Mouse (Mus musculus): ENCODE data around the gene Mapk8ip2.

Mapk8ip2 gene

GRCm38 (mm10) chr15:89480584-89480983, 26.9 kb downstream of the Mapk8ip2 start:
- DNase-seq (ENCODE audit: low spot score in 2 of 2): no peak

- no peak for DNase-seq (ENCODE audit: low spot score in 2 of 2)
Observed at GRCm38 (mm10) chr15:89488182-89488581, 34.5 kb downstream of the Mapk8ip2 start.

- DNase-seq (ENCODE audit: low spot score in 2 of 2): no peak
Observed at GRCm38 (mm10) chr15:89488611-89489117, 35.0 kb downstream of the Mapk8ip2 start.

DNA sequence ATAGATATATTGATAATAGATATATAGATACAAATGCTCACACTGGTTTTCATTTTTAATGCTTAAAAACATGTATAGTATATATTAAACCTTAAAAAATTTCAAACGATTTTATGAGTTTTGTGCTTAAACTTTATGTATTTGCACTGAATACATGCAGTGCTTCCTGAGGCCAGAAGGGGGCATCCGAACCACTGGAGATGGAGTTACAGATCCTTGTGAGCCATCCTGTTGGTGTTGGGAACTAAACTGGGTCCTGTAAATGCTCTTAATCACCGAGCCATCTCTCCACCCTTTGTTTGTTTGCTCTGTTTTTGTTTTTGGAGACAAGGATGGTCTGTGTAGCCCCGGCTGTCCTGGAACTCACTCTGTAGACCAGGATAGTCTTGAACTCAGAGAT, 41.3 kb downstream of the Mapk8ip2 start:
- peak in 1 of 2 experiments; percentile 41 for DNase-seq (ENCODE audit: low spot score in 2 of 2)

DNA sequence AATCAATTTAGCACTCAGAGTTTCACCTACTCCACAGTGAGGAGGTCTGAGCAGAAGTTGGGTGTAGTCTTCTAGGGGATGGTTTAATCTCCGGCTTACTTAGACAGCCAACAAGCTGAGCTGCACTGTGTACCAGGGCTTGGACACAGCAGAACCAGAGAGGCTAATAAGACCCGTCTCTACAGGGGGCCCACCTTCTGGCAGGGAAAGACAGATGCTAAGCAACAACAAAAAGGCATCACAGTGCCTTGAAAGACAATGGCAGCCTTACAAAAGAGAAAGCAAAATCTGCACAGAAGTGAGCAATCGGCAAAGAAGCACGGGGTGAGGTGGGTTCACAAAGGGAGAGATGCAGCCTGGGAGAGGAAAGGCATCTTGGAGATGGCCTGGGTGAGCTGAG, 42.4 kb downstream of the Mapk8ip2 start:
- DNase-seq (ENCODE audit: low spot score in 2 of 2): no peak

GRCm38 (mm10) chr15:89496841-89497240, 43.1 kb downstream of the Mapk8ip2 start:
- no peak for DNase-seq (ENCODE audit: low spot score in 2 of 2)

DNA sequence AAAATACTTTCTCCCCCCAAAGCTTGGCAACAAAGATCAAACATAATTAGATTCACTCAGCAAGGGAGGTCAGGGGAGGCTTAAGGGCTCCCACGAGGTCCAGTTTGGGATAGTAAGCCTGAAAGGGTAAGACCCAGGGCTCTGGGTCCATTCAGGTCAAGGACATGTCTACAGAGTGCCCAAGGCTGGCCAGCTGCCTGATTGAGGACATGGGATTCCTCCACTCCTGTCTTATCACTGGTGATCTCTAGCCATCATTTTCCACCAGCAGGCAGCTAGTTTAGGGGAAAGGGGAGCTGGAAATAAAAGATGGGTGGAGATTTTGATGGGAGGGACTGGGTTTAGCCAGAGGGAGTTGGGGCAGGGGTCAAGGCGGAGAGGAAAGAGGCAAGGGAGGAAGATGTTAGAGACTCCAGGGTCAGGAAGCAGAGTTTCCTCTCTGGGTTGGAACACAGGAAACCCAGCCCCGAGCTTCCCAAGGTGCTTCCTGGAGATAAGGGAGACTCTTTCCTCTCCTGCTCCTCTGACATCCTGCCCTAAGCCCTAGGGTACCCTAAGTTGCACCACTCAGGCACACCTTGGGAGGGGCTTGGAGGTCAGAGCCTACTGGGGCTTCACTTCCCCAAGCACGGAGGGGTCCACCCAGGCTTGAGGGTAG, 43.8 kb downstream of the Mapk8ip2 start:
- DNase-seq (ENCODE audit: low spot score in 2 of 2): no peak

DNA sequence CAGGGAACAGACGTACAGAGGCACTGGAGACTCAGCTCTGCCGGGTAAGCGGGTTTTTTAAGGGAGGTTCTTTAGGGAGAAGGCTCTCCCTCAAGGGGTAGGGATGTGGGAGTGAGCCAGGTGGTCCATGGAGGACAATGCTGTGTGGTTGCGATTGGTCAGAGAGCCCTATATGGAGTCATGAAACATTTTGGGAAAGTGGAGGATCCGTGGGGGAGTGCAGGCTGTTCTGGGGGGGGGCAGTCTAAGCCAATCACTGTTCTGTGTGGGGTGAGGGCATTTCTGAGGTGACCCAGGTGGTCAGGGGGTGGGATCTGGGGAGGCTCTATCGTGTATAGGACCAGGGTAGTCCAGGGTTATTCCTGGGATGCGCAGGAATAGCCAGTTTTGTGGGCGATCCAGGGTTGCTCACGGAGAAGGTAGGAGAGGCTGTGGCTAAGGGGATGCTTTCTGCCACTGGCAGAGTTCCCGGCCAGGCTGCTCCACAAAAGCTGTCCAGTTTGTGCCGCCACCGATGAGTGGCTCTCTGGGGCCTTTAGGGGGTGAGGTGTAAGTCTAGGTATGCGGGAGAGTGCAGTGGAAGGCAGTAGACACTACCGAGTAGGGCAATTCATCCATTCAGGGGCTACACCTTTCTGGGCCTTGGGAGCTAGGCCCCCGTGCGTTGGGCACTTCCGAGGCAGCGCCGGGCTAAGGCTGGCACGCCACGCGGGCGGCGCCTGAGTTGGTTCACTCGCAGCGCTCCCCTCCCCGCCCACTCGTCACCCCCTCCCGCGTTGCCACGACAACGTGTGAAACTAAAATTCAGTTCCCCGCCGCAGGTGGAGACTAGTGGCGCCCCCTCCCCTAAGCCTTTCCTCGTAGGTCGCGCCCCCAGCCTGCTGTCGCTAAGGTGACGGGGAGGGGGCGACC, 44.6 kb downstream of the Mapk8ip2 start:
- DNase-seq (ENCODE audit: low spot score in 2 of 2): peak in 1 of 2 experiments; percentile 54

GRCm38 (mm10) chr15:89498961-89499688, 45.4 kb downstream of the Mapk8ip2 start, which contains the start of gene Shank3:
Gene Shank3, plus strand, starts transcription at chr15:89499623.
- no peak for DNase-seq (ENCODE audit: low spot score in 2 of 2)

DNA sequence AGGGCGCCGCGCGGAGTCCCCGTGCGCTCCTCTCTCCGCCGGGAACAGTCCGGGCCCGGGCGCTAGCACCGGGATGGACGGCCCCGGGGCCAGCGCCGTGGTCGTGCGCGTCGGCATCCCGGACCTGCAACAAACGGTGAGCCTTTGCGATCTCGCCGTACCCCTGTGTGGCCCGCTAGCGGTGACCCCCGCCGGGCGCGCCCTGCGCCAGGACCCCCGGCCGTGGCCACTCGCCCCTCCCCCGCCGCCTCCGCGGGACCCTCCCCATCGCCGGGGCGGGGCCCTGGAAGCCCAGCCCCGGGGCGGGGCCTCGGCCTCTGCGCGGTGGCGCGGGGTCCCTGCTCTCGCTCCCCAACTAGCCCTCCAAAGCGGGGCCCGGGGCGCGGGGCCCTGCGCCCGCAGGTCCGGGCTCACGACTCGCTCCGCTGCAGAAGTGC, 46.1 kb downstream of the Mapk8ip2 start:
- no peak for DNase-seq (ENCODE audit: low spot score in 2 of 2)

DNA sequence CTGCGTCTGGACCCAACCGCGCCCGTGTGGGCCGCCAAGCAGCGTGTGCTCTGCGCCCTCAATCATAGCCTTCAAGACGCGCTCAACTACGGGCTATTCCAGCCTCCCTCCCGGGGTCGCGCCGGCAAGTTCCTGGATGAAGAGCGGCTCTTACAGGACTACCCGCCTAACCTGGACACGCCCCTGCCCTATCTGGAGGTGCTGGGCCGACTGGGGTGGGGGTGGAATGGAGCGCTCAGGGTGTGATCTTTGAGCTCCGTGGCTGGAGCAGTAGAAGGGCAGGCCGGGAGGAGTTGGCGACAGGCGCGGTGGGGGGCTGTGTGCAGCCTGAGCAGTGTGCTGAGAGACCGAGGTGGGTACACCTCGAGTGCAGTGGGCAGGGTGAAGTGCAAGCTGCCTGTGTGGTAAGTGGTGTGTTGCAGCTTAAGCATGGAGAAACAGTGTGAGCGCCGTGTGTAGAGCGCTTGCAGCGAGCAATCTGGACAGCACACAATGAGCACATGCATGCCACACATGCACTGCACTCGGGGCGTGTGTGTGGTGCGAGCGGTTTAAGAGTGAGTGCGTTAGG, 46.6 kb downstream of the Mapk8ip2 start:
- DNase-seq (ENCODE audit: low spot score in 2 of 2): no peak

- DNase-seq (ENCODE audit: low spot score in 2 of 2): no peak
Observed at GRCm38 (mm10) chr15:89501321-89501720, 47.6 kb downstream of the Mapk8ip2 start.

GRCm38 (mm10) chr15:89504838-89505237, 51.1 kb downstream of the Mapk8ip2 start:
- DNase-seq (ENCODE audit: low spot score in 2 of 2): no peak

- DNase-seq (ENCODE audit: low spot score in 2 of 2): no peak
Observed at GRCm38 (mm10) chr15:89507751-89508150, 54.0 kb downstream of the Mapk8ip2 start.

GRCm38 (mm10) chr15:89512679-89513078, 59.0 kb downstream of the Mapk8ip2 start:
- DNase-seq (ENCODE audit: low spot score in 2 of 2): no peak

Data from spleen, postnatal 10 days (tissue).